Mouse (Mus musculus) gonadal fat pad, adult 2 months (tissue): ENCODE results near the gene Hist1h3c. TPM values are rescaled to one million over a fixed set of nuclear protein-coding genes. Genes with fewer than 3 reads are reported as not detected.
"Not testable (repeated sequence)": the region's sequence is repeated elsewhere in the genome, so short reads cannot be mapped to it uniquely, and the experiment has no call there.

ENCODE experiments used
- DNase-seq: peaks from one replicate; pipeline ENCODE4 v3.0.0-alpha.2; 2012; ENCODE audit warnings: low read depth
- polyA plus RNA-seq: library from polyadenylated mRNA; depleted of rRNA; stranded (reverse); fragments of >200 nt; gene quantifications from 2 replicates; pipeline ENCODE4 v1.2.3, GENCODE M21; 2012

The Hist1h3c gene
- polyA plus RNA-seq, 1 experiment: 3.3 TPM

DNA sequence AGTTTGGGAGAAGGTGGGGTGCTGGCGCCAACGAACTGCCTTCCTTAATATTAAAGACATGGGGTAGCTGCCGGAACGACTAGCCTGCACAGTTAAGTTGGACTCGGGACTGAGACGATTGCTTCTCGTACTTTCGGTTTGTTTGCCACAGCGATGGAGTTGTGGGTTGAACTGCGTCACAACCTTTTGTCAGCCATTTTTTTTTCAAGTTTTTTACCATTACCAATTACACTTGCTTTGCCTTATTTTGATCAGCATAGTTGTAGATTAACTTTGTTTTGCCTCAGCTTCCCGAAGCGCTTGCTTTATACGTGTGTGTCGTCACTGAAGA lies 5.5 kb downstream of the Hist1h3c start:
- DNase-seq: no peak

DNA sequence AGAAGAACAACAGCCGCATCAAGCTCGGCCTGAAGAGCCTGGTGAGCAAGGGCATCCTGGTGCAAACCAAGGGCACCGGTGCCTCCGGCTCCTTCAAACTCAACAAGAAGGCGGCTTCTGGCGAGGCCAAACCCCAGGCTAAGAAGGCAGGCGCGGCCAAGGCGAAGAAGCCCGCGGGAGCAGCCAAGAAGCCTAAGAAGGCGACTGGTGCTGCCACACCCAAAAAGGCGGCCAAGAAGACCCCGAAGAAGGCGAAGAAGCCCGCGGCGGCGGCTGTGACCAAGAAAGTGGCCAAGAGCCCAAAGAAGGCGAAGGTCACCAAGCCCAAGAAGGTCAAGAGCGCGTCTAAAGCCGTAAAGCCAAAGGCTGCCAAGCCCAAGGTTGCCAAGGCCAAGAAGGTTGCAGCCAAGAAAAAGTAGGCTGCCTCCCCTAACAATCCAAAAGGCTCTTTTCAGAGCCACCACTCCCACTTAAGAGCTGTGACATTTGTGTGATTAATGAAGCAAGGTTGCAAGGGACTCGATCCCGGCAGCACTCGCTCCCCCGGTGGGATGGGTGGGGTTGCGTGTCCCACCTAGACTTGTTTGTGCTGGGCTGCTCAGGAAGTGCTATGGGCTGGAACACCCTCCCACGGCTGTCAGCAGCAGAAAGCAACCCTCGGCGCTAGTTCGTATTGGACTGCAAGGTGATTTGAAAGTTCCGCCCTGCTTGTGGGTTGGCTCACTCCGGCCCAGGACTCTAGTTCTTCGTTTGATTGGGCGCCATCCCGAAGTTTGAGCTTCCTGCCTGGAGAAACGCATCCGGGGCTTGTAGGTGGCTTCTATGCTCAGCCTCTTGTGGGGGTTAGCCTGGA lies 6.1 kb downstream of the Hist1h3c start:
- DNase-seq: no peak

DNA sequence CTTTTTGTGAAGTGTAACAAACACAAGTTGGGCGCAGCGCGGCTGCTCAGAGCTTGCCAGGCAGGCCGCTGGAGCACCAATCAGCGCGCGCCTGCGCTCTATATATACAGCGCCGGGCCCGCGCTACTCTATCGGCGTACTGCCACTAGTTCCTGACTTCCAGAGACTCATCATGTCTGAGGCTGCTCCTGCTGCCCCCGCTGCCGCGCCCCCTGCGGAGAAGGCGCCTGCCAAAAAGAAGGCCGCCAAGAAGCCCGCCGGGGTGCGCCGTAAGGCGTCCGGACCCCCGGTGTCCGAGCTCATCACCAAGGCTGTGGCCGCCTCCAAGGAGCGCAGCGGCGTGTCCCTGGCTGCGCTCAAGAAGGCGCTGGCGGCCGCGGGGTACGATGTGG lies 6.7 kb downstream of the Hist1h3c start, which contains the start of gene Hist1h1c:
Hist1h1c (plus strand) TSS at position 132 of the 392 bp plus-strand sequence.
- no peak for DNase-seq

- no peak for DNase-seq
Observed at GRCm38 (mm10) chr13:23738041-23738440, 7.4 kb downstream of the Hist1h3c start.

- no peak for DNase-seq
Observed at GRCm38 (mm10) chr13:23737091-23737490, 8.3 kb downstream of the Hist1h3c start.

DNA sequence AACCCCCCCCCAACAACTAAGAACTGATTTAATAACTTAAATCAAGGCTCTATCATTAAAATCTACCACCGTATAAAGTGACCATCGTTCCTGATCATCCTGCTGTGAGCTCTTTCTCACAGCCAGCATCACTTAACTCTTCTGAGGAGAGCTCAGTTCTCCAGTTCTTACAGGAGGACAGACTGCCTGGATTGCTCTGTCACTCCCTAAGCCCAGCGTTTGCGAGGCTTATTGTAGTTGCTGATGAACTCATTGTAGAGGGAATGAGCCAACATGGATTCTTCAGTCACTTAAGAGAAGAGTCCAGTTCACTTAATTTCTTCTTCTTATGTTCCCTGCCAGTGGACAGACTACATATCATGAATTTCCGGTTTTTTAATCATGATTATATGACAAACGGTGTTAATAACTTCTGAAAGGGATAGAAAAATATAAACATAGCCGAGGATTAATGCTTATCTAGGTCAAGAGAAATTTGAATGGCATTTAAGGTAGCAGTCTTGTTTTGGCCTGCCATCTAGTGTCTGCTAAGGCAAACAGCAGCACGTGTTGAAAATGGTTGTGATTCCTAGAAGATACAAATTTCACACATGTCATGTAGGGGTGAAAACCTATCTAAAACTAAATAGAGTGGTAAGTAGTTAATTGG lies 13.1 kb downstream of the Hist1h3c start:
- DNase-seq: no peak

GRCm38 (mm10) chr13:23730479-23730878 lies 14.9 kb downstream of the Hist1h3c start:
- no peak for DNase-seq

GRCm38 (mm10) chr13:23729706-23730105 lies 15.7 kb downstream of the Hist1h3c start:
- no peak for DNase-seq

DNA sequence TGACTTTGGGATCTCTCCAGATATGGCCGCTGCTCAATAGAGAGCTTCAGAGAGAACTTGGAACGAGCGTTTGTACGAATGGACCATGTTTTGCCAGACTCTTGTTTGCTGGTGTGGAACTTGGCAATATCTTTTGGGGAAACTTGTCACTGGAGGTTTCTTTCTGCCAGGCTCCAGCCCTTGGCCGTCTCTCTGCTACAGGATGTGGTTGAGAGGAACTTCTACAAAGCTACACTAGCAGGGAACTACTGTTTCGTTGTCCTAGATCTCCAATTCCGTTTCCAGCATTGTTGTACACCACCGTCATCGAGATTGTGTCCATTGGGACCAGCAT lies 16.2 kb downstream of the Hist1h3c start:
- DNase-seq: no peak

- DNase-seq: no peak
Observed at GRCm38 (mm10) chr13:23728472-23729191, 16.8 kb downstream of the Hist1h3c start.

DNA sequence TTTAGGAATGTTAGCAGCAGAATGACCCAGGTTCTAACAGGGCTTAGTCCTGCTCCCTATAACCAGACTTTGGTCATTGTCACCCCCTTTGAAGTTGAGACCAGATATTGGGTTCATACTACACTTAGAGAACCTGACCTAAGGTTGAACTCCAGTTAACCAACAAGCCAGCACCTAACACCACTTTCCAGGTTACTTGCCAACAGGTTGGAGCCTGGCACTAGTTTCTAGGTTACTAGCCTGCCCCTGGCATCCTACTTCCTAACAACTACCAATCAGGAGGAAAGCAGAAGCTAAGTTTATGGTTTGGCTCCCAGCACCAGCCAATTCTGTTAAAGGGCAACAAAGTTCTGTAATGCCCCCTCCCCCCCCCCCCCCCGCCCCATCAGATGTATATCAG lies 20.2 kb downstream of the Hist1h3c start:
- DNase-seq: no peak

DNA sequence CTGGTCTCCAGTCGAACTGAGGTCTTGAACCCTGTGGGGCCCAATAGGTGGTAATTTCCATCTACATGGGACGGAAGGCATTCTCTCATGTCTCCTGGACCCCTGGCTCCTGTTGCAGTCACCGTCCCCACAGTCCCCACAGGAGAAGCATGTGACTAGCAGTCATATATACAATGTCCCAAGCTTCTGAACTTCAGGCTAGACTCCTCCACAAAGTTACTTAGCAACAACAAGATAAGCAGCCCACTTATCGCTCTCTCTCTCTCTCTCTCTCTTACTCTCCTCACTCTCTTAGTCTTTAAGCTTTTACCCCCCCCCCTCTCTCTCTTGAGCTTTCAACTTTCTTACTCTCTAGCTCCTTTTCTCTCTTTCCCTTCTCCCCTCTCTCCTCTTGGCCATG lies 21.2 kb downstream of the Hist1h3c start:
- DNase-seq: no peak

GRCm38 (mm10) chr13:23717593-23718245 lies 27.7 kb downstream of the Hist1h3c start:
- not testable (repeated sequence) for DNase-seq

GRCm38 (mm10) chr13:23717176-23717575 lies 28.2 kb downstream of the Hist1h3c start:
- DNase-seq: no peak

DNA sequence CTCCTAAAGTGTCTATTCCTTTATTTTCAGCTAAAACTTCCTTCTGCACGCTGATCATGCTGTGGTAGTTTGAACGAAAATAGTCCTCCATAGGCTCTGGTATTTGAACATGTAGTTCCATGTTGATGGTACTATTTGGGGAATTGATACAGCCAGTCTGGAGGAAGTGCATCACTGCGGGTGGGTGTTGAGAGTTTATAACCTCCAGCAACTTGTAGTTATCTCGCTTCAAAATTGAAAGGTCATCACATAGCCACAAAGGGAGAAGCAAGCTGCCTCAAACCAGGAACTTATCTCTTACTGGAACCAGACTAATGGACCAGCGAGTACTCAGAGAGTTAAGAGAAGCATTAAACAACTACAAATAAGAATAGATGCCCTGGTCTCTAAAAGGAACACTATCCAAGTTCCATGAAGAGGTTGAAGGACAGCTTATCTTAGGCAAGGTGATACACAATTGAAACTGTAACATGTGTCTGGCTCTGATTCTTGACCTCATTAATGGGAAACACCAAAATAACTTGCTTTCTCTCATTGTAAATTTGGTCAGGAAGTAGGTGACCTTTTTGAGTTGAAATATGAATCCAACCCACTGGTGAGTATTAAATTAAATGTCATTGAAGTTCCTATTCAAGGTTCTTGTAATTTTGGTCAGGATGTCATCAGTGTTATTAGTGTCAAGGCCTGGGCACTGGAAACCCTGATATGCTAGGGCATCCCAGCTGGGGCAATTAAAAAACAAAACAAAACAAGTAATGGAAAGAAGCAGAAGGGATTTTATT lies 28.9 kb downstream of the Hist1h3c start:
- no peak for DNase-seq

- no peak for DNase-seq
Observed at GRCm38 (mm10) chr13:23710374-23711089, 34.9 kb downstream of the Hist1h3c start, which contains the start of gene Hfe. Gene Hfe, minus strand, starts transcription at chr13:23710854.

DNA sequence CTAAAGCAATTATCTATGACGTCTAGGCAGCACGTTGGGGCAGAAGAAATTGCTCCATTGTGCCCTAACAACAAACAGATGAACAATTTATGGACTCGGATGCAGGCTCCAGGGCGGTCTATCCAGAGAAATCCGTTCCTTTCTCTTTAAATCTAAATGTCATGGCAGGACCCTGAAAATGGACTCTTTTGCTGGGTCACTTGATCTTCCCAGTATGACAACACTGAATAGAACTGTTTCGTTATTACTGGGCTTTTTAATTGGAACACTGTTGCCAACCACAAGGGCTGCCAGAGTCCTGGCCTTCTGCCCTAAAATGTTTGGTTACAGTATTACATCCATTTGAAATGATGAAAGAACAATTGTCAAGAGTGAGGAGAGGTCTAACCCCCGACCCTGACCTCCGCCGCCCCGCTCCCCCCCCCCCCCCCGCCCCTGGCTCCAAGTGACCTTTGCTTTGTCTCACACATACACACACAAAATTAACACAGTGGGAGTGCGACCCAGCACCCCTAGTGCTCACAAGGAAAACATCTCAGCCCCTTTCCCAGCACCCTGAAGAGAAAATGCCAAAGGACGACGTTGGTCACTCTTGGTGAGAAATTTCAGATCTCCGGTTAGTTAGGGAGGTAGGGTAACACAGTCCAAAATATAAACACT lies 35.6 kb downstream of the Hist1h3c start:
- DNase-seq: no peak

GRCm38 (mm10) chr13:23708654-23709053 lies 36.7 kb downstream of the Hist1h3c start:
- DNase-seq: no peak

GRCm38 (mm10) chr13:23708041-23708440 lies 37.4 kb downstream of the Hist1h3c start:
- no peak for DNase-seq

DNA sequence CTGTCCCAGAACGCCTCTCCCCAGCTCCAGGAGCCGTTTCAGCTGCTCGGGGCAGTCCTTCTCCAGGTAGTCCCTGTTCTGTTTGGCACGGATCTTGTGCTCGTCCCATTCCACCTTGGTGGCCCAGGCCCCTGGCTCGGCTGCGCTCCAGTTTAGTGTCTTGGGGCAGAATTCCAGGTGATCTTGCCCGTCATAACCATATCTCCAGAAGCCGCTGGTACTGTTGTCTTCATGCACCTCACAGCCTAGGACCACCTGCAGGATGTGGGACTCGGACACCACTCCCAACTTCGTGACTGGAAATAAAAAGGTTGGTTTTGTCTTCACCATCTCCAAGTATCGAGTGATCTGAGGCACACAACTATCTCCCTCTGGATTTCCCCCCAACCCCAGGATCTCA lies 38.6 kb downstream of the Hist1h3c start:
- DNase-seq: no peak
